ENCODE assay signal across 13 mouse cellular contexts in the genomic region with DNA sequence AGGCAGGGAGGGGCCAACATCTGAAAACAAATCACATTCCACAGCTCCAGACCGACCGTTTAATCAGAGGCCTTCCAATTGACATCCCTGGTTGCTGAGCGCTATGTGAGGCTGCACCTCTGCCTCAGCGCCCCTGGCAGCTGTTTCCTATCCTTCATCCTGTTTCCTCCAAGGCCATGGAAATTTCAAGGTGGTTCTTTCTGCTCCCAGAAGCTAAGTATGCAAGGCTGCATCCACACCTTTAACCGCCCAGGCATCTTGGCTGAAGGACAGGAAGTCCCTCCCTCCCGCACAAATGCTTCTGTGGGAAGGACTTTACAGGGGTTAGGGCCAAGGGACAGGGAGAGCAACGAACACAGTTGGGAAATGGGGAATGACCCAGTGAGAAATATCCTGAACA. TPM values are rescaled to one million over a fixed set of nuclear protein-coding genes. Genes with fewer than 3 reads are reported as not detected.
DNase-seq lines count a peak whose midpoint lies in the region; ATAC-seq and TF ChIP-seq lines count a peak whose summit lies in the region.
"Had no signal": no experiment of that assay in that cellular context is flagged by ENCODE, and none has a peak within 500 bp of the region (broad histone marks: within the 10 kb centered on the region; RNA-seq: fewer than 3 reads in every experiment).

No protein-coding gene starts in this region.

- peak; percentile 30; the same call in 1 of the 2 replicates for TF ChIP-seq EP300 in heart, adult 2 months (IDR thresholded peaks at IDR 0.05; ENCODE audit: insufficient read depth, low read depth, low read length)

- WGBS in heart, adult 2 months = 25% methylated on average over 7 of the region's 7 CpGs
- WGBS in heart, embryonic 12.5 days = 44% methylated on average over 7 of the region's 7 CpGs
- whole genome bisulfite sequencing in heart, embryonic 14.5 days = 41% methylated on average over 7 of the region's 7 CpGs

- TF ChIP-seq CTCF in heart, adult 2 months (IDR thresholded peaks at IDR 0.05) = no peak

- no peak overlapping the region for H3K9ac ChIP-seq in heart, adult 2 months (ENCODE audit: low read depth, low read length)
- no peak overlapping the region for H3K9ac ChIP-seq in heart, embryonic 12.5 days
- no peak overlapping the region for H3K9ac ChIP-seq in heart, embryonic 14.5 days (ENCODE audit: low read length)
- H3K9ac ChIP-seq: hindbrain, embryonic 13.5 days had no signal

- no peaks in the 10 kb centered on the region for H3K36me3 ChIP-seq in heart, adult 2 months (ENCODE audit: control insufficient read depth, insufficient read depth, low read length)
- H3K36me3 ChIP-seq in heart, embryonic 12.5 days = no peaks in the 10 kb centered on the region
- H3K36me3 ChIP-seq in heart, embryonic 14.5 days (ENCODE audit: control insufficient read depth, insufficient read depth, low read length) = no peaks in the 10 kb centered on the region
- H3K36me3 ChIP-seq: forebrain, embryonic 10.5 days; hindbrain, embryonic 13.5 days had no signal

- H3K4me2 ChIP-seq in heart, embryonic 12.5 days = no peak overlapping the region
- H3K4me2 ChIP-seq in heart, embryonic 14.5 days (ENCODE audit: low read length) = no peak overlapping the region
- H3K4me2 ChIP-seq: hindbrain, embryonic 13.5 days had no signal

- H3K4me3 ChIP-seq in heart, adult 2 months = no peak overlapping the region
- no peak overlapping the region for H3K4me3 ChIP-seq in heart, embryonic 12.5 days
- H3K4me3 ChIP-seq in heart, embryonic 14.5 days (ENCODE audit: control insufficient read depth in 1 of 2, insufficient read depth in 1 of 2, low read depth in 1 of 2, low read length in 2 of 2) = no peak overlapping the region
- H3K4me3 ChIP-seq: forebrain, embryonic 10.5 days; hindbrain, embryonic 13.5 days had no signal

- H3K9me3 ChIP-seq in heart, embryonic 12.5 days (replicated peaks) = no peaks in the 10 kb centered on the region
- no peaks in the 10 kb centered on the region for H3K9me3 ChIP-seq in heart, embryonic 14.5 days (ENCODE audit: control insufficient read depth, low read length)
- H3K9me3 ChIP-seq: hindbrain, embryonic 13.5 days had no signal

- H3K27me3 ChIP-seq in heart, adult 2 months (ENCODE audit: control insufficient read depth, insufficient read depth, low read length) = no peaks in the 10 kb centered on the region
- no peaks in the 10 kb centered on the region for H3K27me3 ChIP-seq in heart, embryonic 12.5 days (replicated peaks)
- no peaks in the 10 kb centered on the region for H3K27me3 ChIP-seq in heart, embryonic 14.5 days (ENCODE audit: control insufficient read depth, insufficient read depth, low read length)
- H3K27me3 ChIP-seq: hindbrain, embryonic 13.5 days had no signal

- DNase-seq in heart, adult 2 months = peak in 1 of 2 experiments; percentile 35
- peak; percentile 68 for DNase-seq in R1 (ENCODE audit: low read depth, low spot score)
- DNase-seq in kidney, postnatal 10 days = peak; percentile 67
- no peak for DNase-seq in thymus, postnatal 10 days (ENCODE audit: low spot score in 2 of 2)
- DNase-seq in cerebellum, adult 11 months = no peak
- DNase-seq: gastrocnemius, postnatal 14 days; layer of hippocampus, adult 9-11 months; lung, postnatal 4 days had no signal

- no peak overlapping the region for H3K27ac ChIP-seq in heart, adult 2 months
- no peak overlapping the region for H3K27ac ChIP-seq in heart, embryonic 12.5 days (ENCODE audit: poor library complexity, severe bottlenecking)
- no peak overlapping the region for H3K27ac ChIP-seq in heart, embryonic 14.5 days (replicated peaks in 1 of 2; ENCODE audit: control insufficient read depth in 1 of 2, insufficient read depth in 1 of 2, low read depth in 2 of 2, low read length in 2 of 2)
- H3K27ac ChIP-seq: forebrain, embryonic 10.5 days; hindbrain, embryonic 13.5 days had no signal

- no peak for TF ChIP-seq POLR2A in heart, adult 2 months (IDR thresholded peaks at IDR 0.05; ENCODE audit: insufficient read depth, low read depth, low read length)

- intact Hi-C loops in heart, adult 2 months (cut with DNase I) = no loop called here

- peaks cover 19% of the 10 kb centered on the region for H3K4me1 ChIP-seq in heart, adult 2 months (ENCODE audit: control insufficient read depth, insufficient read depth, low read length)
- H3K4me1 ChIP-seq in heart, embryonic 12.5 days (replicated peaks) = peaks cover 34% of the 10 kb centered on the region
- H3K4me1 ChIP-seq in heart, embryonic 14.5 days (ENCODE audit: control insufficient read depth in 2 of 2, insufficient read depth in 2 of 2, low read length in 2 of 2) = peaks cover 14 to 23% of the 10 kb centered on the region in 2 experiments

- ATAC-seq in heart, embryonic 12.5 days (ENCODE audit: insufficient number of reproducible peaks, low FRiP score) = no peak
- ATAC-seq in heart, embryonic 14.5 days (ENCODE audit: insufficient number of reproducible peaks, insufficient read depth, low FRiP score, low read depth) = 0 out of 2 replicates have a peak, but pooled peaks have one; percentile 40
- no peak for ATAC-seq in frontal cortex, adult (ENCODE audit: low TSS enrichment)

- peaks cover 7% of the 10 kb centered on the region for H3K79me2 ChIP-seq in heart, adult 2 months (replicated peaks; ENCODE audit: control insufficient read depth, insufficient read depth, low read length)

RNA-seq across cellular contexts. Expression of a gene that starts 24.2 kb away (rescaled TPM):
- total RNA-seq in heart, adult 2 months (2021) = 10 to 100 TPM; 22.2 to 28.3 TPM
- 9.3 and 10.4 TPM in 2 replicates for polyA plus RNA-seq in heart, adult 2 months (2012; rRNA removed)
- polyA plus RNA-seq in heart, embryonic 12.5 days (2016; fragmentation: Nextera tagmentation; extraction: Ambion mirVana) = 7.0 and 7.9 TPM in 2 replicates
- 6.4 and 6.5 TPM in 2 replicates for polyA plus RNA-seq in heart, embryonic 14.5 days (2014; fragmentation: Nextera tagmentation; extraction: Ambion mirVana)

Comparison
In these comparisons a context has a peak if more than half of its experiments do, and no peak if none do; other contexts are left out.
1. DNase-seq: peak in R1 (single experiment) and kidney, postnatal 10 days (single experiment); none in thymus, postnatal 10 days (0 of 2) and cerebellum, adult 11 months (single experiment).